Mouse (Mus musculus): ENCODE data around the gene Taf15. TPM values are rescaled to one million over a fixed set of nuclear protein-coding genes. Genes with fewer than 3 reads are reported as not detected.
A peak's percentile ranks its signal among the peaks of the same experiment; 100 is the strongest.

Gene Taf15
- total and polyA plus RNA-seq, 3 experiments: 31.8 to 236 TPM; not detected in 1

GRCm38 (mm10) chr11:83440081-83441064 is 32.5 kb upstream of the Taf15 start (continued):
- TF ChIP-seq MEF2A (IDR thresholded peaks at IDR 0.05; ENCODE audit: extremely low read depth, insufficient replicate concordance, low read depth, low read length, poor library complexity, severe bottlenecking) (peak; percentile 32; the same call in 1 of the 2 replicates), MXI1 (IDR thresholded peaks at IDR 0.05; ENCODE audit: low read depth, low read length) (peak; percentile 60; the same call in 1 of the 2 replicates), ETS1 (IDR thresholded peaks at IDR 0.05; ENCODE audit: low read depth, low read length) (peak; percentile 13; the same call in 1 of the 2 replicates), ZC3H11A (IDR thresholded peaks at IDR 0.05; ENCODE audit: low read depth, low read length) (peak; percentile 68), RAD21 (IDR thresholded peaks at IDR 0.05; ENCODE audit: low read depth, low read length) (peak; percentile 89), E2F4 (IDR thresholded peaks at IDR 0.05; ENCODE audit: borderline replicate concordance, low read depth, low read length) (no peak), CTCF (IDR thresholded peaks at IDR 0.05 in 2 of 3, conservative IDR thresholded peaks at IDR 0.05 in 1 of 3; ENCODE audit: control insufficient read depth in 1 of 3, insufficient read depth in 1 of 3, low read depth in 2 of 3, low read length in 3 of 3, poor library complexity in 1 of 3, severe bottlenecking in 1 of 3) (peak; percentile 86 to 99 (median 98)), BHLHE40 (IDR thresholded peaks at IDR 0.05; ENCODE audit: borderline replicate concordance, low read depth, low read length) (no peak; the same call in 1 of the 2 replicates), UBTF (IDR thresholded peaks at IDR 0.05; ENCODE audit: borderline replicate concordance, insufficient read depth, low read depth, low read length) (0 out of 2 replicates have a peak, but pooled peaks have one; percentile 36), EP300 (IDR thresholded peaks at IDR 0.05; ENCODE audit: low read depth in 1 of 2, low read length in 2 of 2) (peak in 1 of 2 experiments; percentile 21; a peak in 1 of 4 replicates), ZNF384 (IDR thresholded peaks at IDR 0.05; ENCODE audit: low read depth, low read length) (no peak), TCF12 (IDR thresholded peaks at IDR 0.05; ENCODE audit: low read depth, low read length) (0 out of 2 replicates have a peak, but pooled peaks have one; percentile 21), NRF1 (IDR thresholded peaks at IDR 0.05; ENCODE audit: insufficient read depth, low read depth, low read length, poor library complexity, severe bottlenecking) (peak; percentile 38; the same call in 1 of the 2 replicates), GATA1 (IDR thresholded peaks at IDR 0.05; ENCODE audit: low read depth, low read length) (no peak), KAT2A (conservative IDR thresholded peaks at IDR 0.05; ENCODE audit: low read depth, low read length) (no peak), TAL1 (IDR thresholded peaks at IDR 0.05; ENCODE audit: low read length) (no peak), POLR2A (IDR thresholded peaks at IDR 0.05; ENCODE audit: control insufficient read depth in 1 of 2, insufficient read depth in 1 of 2, low read depth in 1 of 2, low read length in 2 of 2, poor library complexity in 1 of 2) (no peak; a peak in 1 of 4 replicates), CHD2 (IDR thresholded peaks at IDR 0.05; ENCODE audit: low read length) (no peak), USF1 (IDR thresholded peaks at IDR 0.05; ENCODE audit: low read depth, low read length) (no peak), MAFK (IDR thresholded peaks at IDR 0.05; ENCODE audit: borderline replicate concordance, low read depth, low read length) (no peak), ELF1 (IDR thresholded peaks at IDR 0.05; ENCODE audit: low read depth, low read length) (peak; percentile 90), MYB (IDR thresholded peaks at IDR 0.05; ENCODE audit: low read depth, low read length) (no peak), NELFE (IDR thresholded peaks at IDR 0.05; ENCODE audit: low read depth, low read length) (peak; percentile 49), TBP (IDR thresholded peaks at IDR 0.05; ENCODE audit: low read depth, low read length) (peak; percentile 57; the same call in 1 of the 2 replicates), MAX (IDR thresholded peaks at IDR 0.05; ENCODE audit: low read length) (peak; percentile 76)

Data from MEL (cell line).